Mouse (Mus musculus) forelimb bud, embryonic 11.5 days (tissue): ENCODE results near the gene Ngrn.

ENCODE experiments used
- DNase-seq: peaks from one replicate; pipeline ENCODE4 v3.0.0-alpha.2; 2012; ENCODE audit warnings: low read depth, low spot score

Gene Ngrn

DNA sequence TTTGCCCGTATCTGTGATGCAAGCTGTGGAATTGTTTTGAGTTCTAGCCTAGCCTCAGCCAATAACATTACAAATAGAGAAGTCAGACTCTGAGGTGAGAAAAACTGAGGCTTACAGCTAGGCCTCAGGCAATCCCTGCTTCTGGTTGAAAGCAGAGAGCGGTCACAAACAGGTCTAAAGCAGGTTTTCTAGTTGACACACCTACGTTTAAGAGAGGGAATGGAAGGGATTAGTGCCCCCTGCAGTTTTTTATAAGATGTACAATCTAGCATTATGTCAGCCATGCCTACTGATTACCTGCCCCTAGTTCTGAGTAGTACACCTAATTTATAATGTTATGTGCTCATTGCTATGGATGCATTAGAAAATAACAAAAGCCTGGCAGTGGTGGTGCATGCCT is 46.8 kb downstream of the Ngrn start:
- no peak for DNase-seq

- DNase-seq, result no peak
Measured at GRCm38 (mm10) chr7:80310771-80311170, 49.8 kb downstream of the Ngrn start.
